Mouse (Mus musculus): Measurements from ENCODE around the gene Pi4k2a. TPM values are rescaled to one million over a fixed set of nuclear protein-coding genes. Genes with fewer than 3 reads are reported as not detected.

Gene Pi4k2a
- polyA plus RNA-seq, 1 experiment from 2014 or later, result 32.0 TPM

GRCm38 (mm10) chr19:42089103-42089747 lies 1.0 kb upstream of the Pi4k2a start:
- peaks cover 29% of the 10 kb centered on the region for H3K4me1 ChIP-seq (replicated peaks; ENCODE audit: control insufficient read depth, insufficient read depth, low read length)
- DNase-seq (ENCODE audit: low spot score) (peak; percentile 66), ATAC-seq (replicated peaks; ENCODE audit: low FRiP score, low TSS enrichment, low read depth) (no peak)
- H3K9me3 ChIP-seq (ENCODE audit: control insufficient read depth, low read length), result no peaks in the 10 kb centered on the region
- peak overlapping the region; percentile 77 for H3K4me2 ChIP-seq (ENCODE audit: low read length)
- peaks cover 10% of the 10 kb centered on the region; the same call in 1 of the 2 replicates for H3K36me3 ChIP-seq (ENCODE audit: control insufficient read depth, insufficient read depth, low read length)
- H3K4me3 ChIP-seq (ENCODE audit: low read depth, low read length), result peak overlapping the region; percentile 87
- peak overlapping the region; percentile 14; the same call in 1 of the 2 replicates for H3K9ac ChIP-seq (ENCODE audit: low read length)
- WGBS, result 17% methylated on average over 14 of the region's 14 CpGs
- peak overlapping the region; percentile 86 for H3K27ac ChIP-seq (ENCODE audit: low read depth)
- H3K27me3 ChIP-seq (replicated peaks; ENCODE audit: control insufficient read depth, insufficient read depth, low read length), result no peaks in the 10 kb centered on the region

GRCm38 (mm10) chr19:42090637-42091141 lies 419 bp downstream of the Pi4k2a start:
- ATAC-seq (replicated peaks; ENCODE audit: low FRiP score, low TSS enrichment, low read depth) (peak; percentile 71), DNase-seq (ENCODE audit: low spot score) (no peak)
- Histone ChIP-seq H3K9ac (ENCODE audit: low read length) (peak overlapping the region; percentile 79), H3K36me3 (ENCODE audit: control insufficient read depth, insufficient read depth, low read length) (peaks cover 17% of the 10 kb centered on the region; the same call in 1 of the 2 replicates), H3K4me3 (ENCODE audit: low read depth, low read length) (peak overlapping the region; percentile 87), H3K4me2 (ENCODE audit: low read length) (peak overlapping the region; percentile 74), H3K9me3 (ENCODE audit: control insufficient read depth, low read length) (no peaks in the 10 kb centered on the region), H3K27me3 (replicated peaks; ENCODE audit: control insufficient read depth, insufficient read depth, low read length) (no peaks in the 10 kb centered on the region), H3K27ac (ENCODE audit: low read depth) (peak overlapping the region; percentile 86), H3K4me1 (replicated peaks; ENCODE audit: control insufficient read depth, insufficient read depth, low read length) (peaks cover 26% of the 10 kb centered on the region)
- under 1% methylated on average over 49 of the region's 52 CpGs for WGBS

GRCm38 (mm10) chr19:42099406-42099805 lies 9.1 kb downstream of the Pi4k2a start:
- H3K9me3 ChIP-seq (ENCODE audit: control insufficient read depth, low read length), result no peaks in the 10 kb centered on the region
- H3K27ac ChIP-seq (ENCODE audit: low read depth), result no peak overlapping the region
- no peaks in the 10 kb centered on the region for H3K27me3 ChIP-seq (replicated peaks; ENCODE audit: control insufficient read depth, insufficient read depth, low read length)
- DNase-seq (ENCODE audit: low spot score) (no peak), ATAC-seq (replicated peaks; ENCODE audit: low FRiP score, low TSS enrichment, low read depth) (no peak)
- H3K9ac ChIP-seq (ENCODE audit: low read length), result no peak overlapping the region
- peaks cover 37% of the 10 kb centered on the region for H3K36me3 ChIP-seq (ENCODE audit: control insufficient read depth, insufficient read depth, low read length)
- no peaks in the 10 kb centered on the region for H3K4me1 ChIP-seq (replicated peaks; ENCODE audit: control insufficient read depth, insufficient read depth, low read length)
- WGBS, result 87% methylated on average over 3 of the region's 3 CpGs
- no peak overlapping the region for H3K4me2 ChIP-seq (ENCODE audit: low read length)
- H3K4me3 ChIP-seq (ENCODE audit: low read depth, low read length), result no peak overlapping the region

DNA sequence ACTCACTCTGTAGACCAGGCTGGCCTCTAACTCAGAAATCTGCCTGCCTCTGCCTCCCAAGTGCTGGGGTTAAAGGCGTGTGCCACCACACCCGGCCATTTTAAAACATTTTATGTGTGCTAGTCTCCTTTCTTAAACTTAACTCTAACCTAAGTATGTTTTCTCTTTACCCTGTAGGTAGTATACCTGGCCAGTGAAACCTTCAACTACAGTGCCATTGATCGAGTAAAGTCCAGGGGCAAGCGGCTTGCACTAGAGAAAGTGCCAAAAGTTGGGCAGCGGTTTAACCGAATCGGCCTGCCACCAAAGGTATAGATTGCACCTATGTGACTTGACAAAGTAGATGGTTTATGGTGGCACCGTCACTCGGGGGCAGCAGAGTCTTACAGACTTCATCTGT lies 14.4 kb downstream of the Pi4k2a start:
- Histone ChIP-seq H3K9ac (ENCODE audit: low read length) (no peak overlapping the region), H3K36me3 (ENCODE audit: control insufficient read depth, insufficient read depth, low read length) (peaks cover 48% of the 10 kb centered on the region), H3K27me3 (replicated peaks; ENCODE audit: control insufficient read depth, insufficient read depth, low read length) (no peaks in the 10 kb centered on the region), H3K9me3 (ENCODE audit: control insufficient read depth, low read length) (no peaks in the 10 kb centered on the region), H3K4me3 (ENCODE audit: low read depth, low read length) (no peak overlapping the region), H3K27ac (ENCODE audit: low read depth) (no peak overlapping the region), H3K4me1 (replicated peaks; ENCODE audit: control insufficient read depth, insufficient read depth, low read length) (no peaks in the 10 kb centered on the region), H3K4me2 (ENCODE audit: low read length) (no peak overlapping the region)
- 94% methylated on average over 9 of the region's 9 CpGs for WGBS
- DNase-seq (ENCODE audit: low spot score) (no peak), ATAC-seq (replicated peaks; ENCODE audit: low FRiP score, low TSS enrichment, low read depth) (no peak)

DNA sequence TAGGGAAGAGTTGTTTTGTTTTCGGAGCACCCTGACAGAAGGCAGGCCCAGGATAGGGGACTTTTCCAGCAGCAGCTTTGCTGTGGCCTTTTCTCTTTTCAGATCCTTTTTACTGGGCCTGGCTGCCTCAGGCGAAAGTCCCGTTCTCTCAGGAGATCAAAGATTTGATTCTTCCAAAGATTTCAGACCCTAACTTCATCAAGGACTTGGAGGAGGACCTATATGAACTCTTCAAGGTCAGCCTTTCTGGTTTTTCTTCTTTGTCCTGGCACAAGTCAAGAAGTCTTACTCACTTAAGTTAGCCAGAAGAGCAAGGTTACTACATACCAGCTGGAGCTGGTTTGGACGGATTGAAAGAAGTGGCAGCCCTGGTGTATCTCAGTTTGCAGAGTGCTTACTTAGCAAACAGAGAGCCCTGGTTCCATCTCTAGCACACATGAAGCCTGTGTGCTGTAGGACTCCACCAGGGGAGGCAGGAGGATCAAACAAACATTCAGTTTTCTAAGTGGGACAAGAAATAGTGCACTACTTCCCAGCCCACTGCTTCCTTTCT lies 25.6 kb downstream of the Pi4k2a start:
- WGBS, result 77% methylated on average over 4 of the region's 4 CpGs

DNA sequence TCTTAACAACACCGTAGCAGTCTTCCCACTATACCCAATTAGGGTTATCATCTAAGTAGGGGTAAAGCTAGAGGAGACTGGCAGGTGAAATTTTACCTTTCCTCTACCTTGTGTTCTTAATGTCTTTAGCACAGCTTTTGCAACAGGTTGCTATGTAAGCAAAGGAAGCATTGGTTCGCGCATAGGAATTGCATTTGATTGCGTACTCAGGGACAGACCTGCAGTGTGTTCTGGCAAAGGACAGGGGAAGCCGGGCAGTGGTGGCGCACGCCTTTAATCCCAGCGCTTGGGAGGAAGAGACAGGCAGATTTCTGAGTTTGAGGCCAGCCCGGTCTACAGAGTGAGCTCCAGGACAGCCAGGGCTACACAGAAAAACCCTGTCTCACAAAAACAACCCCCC lies 27.9 kb downstream of the Pi4k2a start:
- DNase-seq (ENCODE audit: low spot score) (no peak), ATAC-seq (replicated peaks; ENCODE audit: low FRiP score, low TSS enrichment, low read depth) (no peak)
- Histone ChIP-seq H3K27me3 (replicated peaks; ENCODE audit: control insufficient read depth, insufficient read depth, low read length) (no peaks in the 10 kb centered on the region), H3K36me3 (ENCODE audit: control insufficient read depth, insufficient read depth, low read length) (peaks cover 86% of the 10 kb centered on the region), H3K9me3 (ENCODE audit: control insufficient read depth, low read length) (no peaks in the 10 kb centered on the region), H3K27ac (ENCODE audit: low read depth) (no peak overlapping the region), H3K4me2 (ENCODE audit: low read length) (no peak overlapping the region), H3K4me3 (ENCODE audit: low read depth, low read length) (no peak overlapping the region), H3K9ac (ENCODE audit: low read length) (no peak overlapping the region), H3K4me1 (replicated peaks; ENCODE audit: control insufficient read depth, insufficient read depth, low read length) (no peaks in the 10 kb centered on the region)
- 94% methylated on average over 9 of the region's 9 CpGs for WGBS

More for the DNA sequence above, 25.6 kb downstream of the Pi4k2a start:
- no peak for ATAC-seq (replicated peaks; ENCODE audit: low FRiP score, low TSS enrichment, low read depth)
- H3K4me1 ChIP-seq (replicated peaks; ENCODE audit: control insufficient read depth, insufficient read depth, low read length), result no peaks in the 10 kb centered on the region
- no peaks in the 10 kb centered on the region for H3K27me3 ChIP-seq (replicated peaks; ENCODE audit: control insufficient read depth, insufficient read depth, low read length)
- no peak overlapping the region for H3K27ac ChIP-seq (ENCODE audit: low read depth)
- no peak overlapping the region for H3K4me2 ChIP-seq (ENCODE audit: low read length)
- H3K36me3 ChIP-seq (ENCODE audit: control insufficient read depth, insufficient read depth, low read length), result peaks cover 69% of the 10 kb centered on the region
- H3K9me3 ChIP-seq (ENCODE audit: control insufficient read depth, low read length), result no peaks in the 10 kb centered on the region
- DNase-seq (ENCODE audit: low spot score), result no peak
- no peak overlapping the region for H3K4me3 ChIP-seq (ENCODE audit: low read depth, low read length)
- H3K9ac ChIP-seq (ENCODE audit: low read length), result no peak overlapping the region

DNA sequence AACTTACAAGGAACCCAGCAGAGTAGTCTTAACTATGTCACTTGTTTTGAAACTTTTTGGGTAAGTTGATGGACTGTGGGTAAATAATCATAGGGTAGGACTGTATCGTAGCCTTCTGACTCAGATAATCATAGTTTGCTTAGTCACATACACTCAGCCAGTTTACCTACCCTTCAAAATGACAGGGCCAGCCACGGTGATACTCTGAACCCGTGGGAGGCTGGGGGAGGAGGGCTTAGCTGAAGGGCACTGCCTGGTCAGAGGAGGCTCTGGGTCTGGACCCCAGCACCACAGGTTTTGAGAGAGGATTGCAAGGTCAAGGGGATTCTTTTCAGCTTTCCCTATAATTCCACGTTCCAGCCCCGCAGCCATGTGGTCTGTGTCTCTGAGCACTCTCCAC lies 28.3 kb downstream of the Pi4k2a start:
- no peaks in the 10 kb centered on the region for H3K27me3 ChIP-seq (replicated peaks; ENCODE audit: control insufficient read depth, insufficient read depth, low read length)
- WGBS, result 83% methylated on average over 5 of the region's 5 CpGs

GRCm38 (mm10) chr19:42120451-42120850 lies 30.2 kb downstream of the Pi4k2a start:
- Histone ChIP-seq H3K27ac (ENCODE audit: low read depth) (no peak overlapping the region), H3K27me3 (replicated peaks; ENCODE audit: control insufficient read depth, insufficient read depth, low read length) (no peaks in the 10 kb centered on the region), H3K9me3 (ENCODE audit: control insufficient read depth, low read length) (no peaks in the 10 kb centered on the region), H3K4me1 (replicated peaks; ENCODE audit: control insufficient read depth, insufficient read depth, low read length) (no peaks in the 10 kb centered on the region), H3K9ac (ENCODE audit: low read length) (no peak overlapping the region), H3K4me2 (ENCODE audit: low read length) (no peak overlapping the region), H3K4me3 (ENCODE audit: low read depth, low read length) (no peak overlapping the region), H3K36me3 (ENCODE audit: control insufficient read depth, insufficient read depth, low read length) (peaks cover 85% of the 10 kb centered on the region)
- 92% methylated on average over 8 of the region's 8 CpGs for WGBS
- ATAC-seq (replicated peaks; ENCODE audit: low FRiP score, low TSS enrichment, low read depth), result no peak
- DNase-seq (ENCODE audit: low spot score), result no peak

More for the DNA sequence above, 28.3 kb downstream of the Pi4k2a start:
- no peak overlapping the region for H3K27ac ChIP-seq (ENCODE audit: low read depth)
- H3K4me3 ChIP-seq (ENCODE audit: low read depth, low read length), result no peak overlapping the region
- no peaks in the 10 kb centered on the region for H3K9me3 ChIP-seq (ENCODE audit: control insufficient read depth, low read length)
- ATAC-seq (replicated peaks; ENCODE audit: low FRiP score, low TSS enrichment, low read depth) (no peak), DNase-seq (ENCODE audit: low spot score) (no peak)
- no peaks in the 10 kb centered on the region for H3K4me1 ChIP-seq (replicated peaks; ENCODE audit: control insufficient read depth, insufficient read depth, low read length)
- H3K4me2 ChIP-seq (ENCODE audit: low read length), result no peak overlapping the region
- peaks cover 88% of the 10 kb centered on the region for H3K36me3 ChIP-seq (ENCODE audit: control insufficient read depth, insufficient read depth, low read length)
- no peak overlapping the region for H3K9ac ChIP-seq (ENCODE audit: low read length)

DNA sequence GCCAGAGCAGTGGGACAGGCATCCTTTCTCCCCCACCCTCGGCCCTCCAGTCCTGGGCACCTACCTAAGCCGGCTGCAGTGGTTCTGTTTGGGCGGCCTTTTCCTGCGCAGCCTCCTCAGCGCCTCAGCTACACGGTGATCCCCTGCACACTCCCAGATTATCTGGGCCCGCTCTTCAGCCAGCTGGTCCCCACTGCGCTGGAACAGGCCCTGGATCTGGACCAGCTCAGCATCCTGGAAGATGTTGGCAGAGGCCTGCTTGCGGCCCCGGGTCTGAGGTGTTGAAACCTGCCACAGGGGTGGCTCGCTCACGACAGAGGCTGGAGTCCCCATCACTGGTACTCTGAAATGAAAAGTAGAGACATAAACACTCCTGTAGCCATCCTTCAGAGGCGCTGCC lies 34.4 kb downstream of the Pi4k2a start:
- Histone ChIP-seq H3K4me2 (ENCODE audit: low read length) (no peak overlapping the region), H3K4me1 (replicated peaks; ENCODE audit: control insufficient read depth, insufficient read depth, low read length) (peaks cover 11% of the 10 kb centered on the region), H3K27ac (ENCODE audit: low read depth) (no peak overlapping the region), H3K36me3 (ENCODE audit: control insufficient read depth, insufficient read depth, low read length) (peaks cover 54% of the 10 kb centered on the region), H3K4me3 (ENCODE audit: low read depth, low read length) (no peak overlapping the region), H3K27me3 (replicated peaks; ENCODE audit: control insufficient read depth, insufficient read depth, low read length) (no peaks in the 10 kb centered on the region), H3K9ac (ENCODE audit: low read length) (no peak overlapping the region), H3K9me3 (ENCODE audit: control insufficient read depth, low read length) (no peaks in the 10 kb centered on the region)
- WGBS, result 91% methylated on average over 13 of the region's 13 CpGs
- no peak for ATAC-seq (replicated peaks; ENCODE audit: low FRiP score, low TSS enrichment, low read depth)
- DNase-seq (ENCODE audit: low spot score), result no peak

Measured in intestine, embryonic 14.5 days (tissue).